Mouse (Mus musculus) C2C12 (cell line): ENCODE data around the gene Sdhd. TPM values are rescaled to one million over a fixed set of nuclear protein-coding genes. Genes with fewer than 3 reads are reported as not detected.

Source experiments
- H3K27me3 ChIP-seq: one replicate; pipeline ENCODE4 v1.6.1; 2011; ENCODE audit not compliant: control insufficient read depth, insufficient read depth, insufficient read length
- H3K36me3 ChIP-seq: one replicate; pipeline ENCODE4 v1.6.1; 2011; ENCODE audit not compliant: control insufficient read depth, insufficient read depth
- H3K4me3 ChIP-seq: one replicate; pipeline ENCODE4 v1.5.1; 2011; ENCODE audit warnings: mild to moderate bottlenecking, control low read depth; ENCODE audit not compliant: poor library complexity, insufficient read depth, severe bottlenecking
- H3K79me2 ChIP-seq: one replicate; pipeline ENCODE4 v1.6.1; 2011; ENCODE audit not compliant: control insufficient read depth, insufficient read depth
- H3K79me3 ChIP-seq: one replicate; pipeline ENCODE4 v1.6.1; 2011; ENCODE audit warnings: low read depth, control low read depth
- H3ac ChIP-seq: one replicate; pipeline ENCODE3; 2011; ENCODE audit warnings: low read depth; ENCODE audit not compliant: control insufficient read depth, insufficient read length
- CEBPB ChIP-seq: IDR thresholded peaks from one replicate; pipeline ENCODE4 v1.6.1; 2011; ENCODE audit warnings: low read depth, mild to moderate bottlenecking, control low read depth, moderate library complexity
- CTCF ChIP-seq: IDR thresholded peaks from one replicate; pipeline ENCODE4 v1.5.1; 2011; ENCODE audit not compliant: control insufficient read depth, insufficient read depth, insufficient read length
- FOSL1 ChIP-seq: IDR thresholded peaks from one replicate; pipeline ENCODE4 v1.8.0; 2011; ENCODE audit warnings: mild to moderate bottlenecking, low read length; ENCODE audit not compliant: poor library complexity, insufficient read depth, severe bottlenecking
- MAX ChIP-seq: IDR thresholded peaks from one replicate; pipeline ENCODE4 v1.6.1; 2011; ENCODE audit warnings: mild to moderate bottlenecking, control low read depth
- MYOD1 ChIP-seq: IDR thresholded peaks from one replicate; pipeline ENCODE4 v1.6.1; 2011; ENCODE audit warnings: low read depth; ENCODE audit not compliant: control insufficient read depth, insufficient read length
- MYOG ChIP-seq: IDR thresholded peaks from one replicate; pipeline ENCODE4 v1.6.1; 2011; ENCODE audit not compliant: control insufficient read depth, insufficient read length; ENCODE audit errors: extremely low read depth
- USF1 ChIP-seq: IDR thresholded peaks from one replicate; pipeline ENCODE4 v1.6.1; 2011; ENCODE audit warnings: low read depth, mild to moderate bottlenecking, control low read depth, moderate library complexity
- long read RNA-seq, 2 experiments: library from polyadenylated mRNA; unstranded; transcript quantifications; one replicate each; pipeline ENCODE4 v2.0.0; 2019 to 2020
- polyA plus RNA-seq: library from polyadenylated mRNA; unstranded; fragments of >200 nt; fragmentation: generic; extraction: Trizol; gene quantifications from one replicate; pipeline ENCODE4 v1.2.1, GENCODE M21; 2012; ENCODE audit warnings: missing spikeins

The Sdhd gene
- polyA plus RNA-seq = 244 TPM
- long read RNA-seq, experiment 1, transcript Sdhd-201 (4 exons, 1,231 nt) = major isoform, 160 of 173 reads
- long read RNA-seq, experiment 1, partial matches to known transcripts = 9 of 173 reads
- long read RNA-seq, experiment 1, other reads (novel, unspliced or antisense) = 4 of 173 reads
- long read RNA-seq, experiment 2, transcript Sdhd-201 (4 exons, 1,231 nt) = major isoform, 190 of 193 reads
- long read RNA-seq, experiment 2, partial matches to known transcripts = 1 of 193 reads
- long read RNA-seq, experiment 2, other reads (novel, unspliced or antisense) = 2 of 193 reads

GRCm38 (mm10) chr9:50603189-50603997, at the start of gene Sdhd, which contains the start of gene Timm8b:
Gene Sdhd, minus strand, starts transcription at chr9:50603812.
Gene Timm8b, plus strand, starts transcription at chr9:50603910.
- H3ac ChIP-seq = peak within 1 kb of the TSS; percentile 82
- peaks cover 59% of the 10 kb centered on the region for H3K36me3 ChIP-seq
- TF ChIP-seq FOSL1 = no peak
- TF ChIP-seq CEBPB = peak; percentile 63
- TF ChIP-seq MAX = peak; percentile 63
- TF ChIP-seq MYOD1 = no peak

GRCm38 (mm10) chr9:50650503-50650902, 46.9 kb upstream of the Sdhd start:
- TF ChIP-seq CTCF (no peak), MAX (no peak), USF1 (no peak), FOSL1 (no peak), CEBPB (no peak), MYOD1 (no peak), MYOG (no peak)
- peaks cover 80% of the 10 kb centered on the region for H3K36me3 ChIP-seq
- H3K4me3 ChIP-seq = no peak overlapping the region
- H3ac ChIP-seq = no peak overlapping the region
- no peaks in the 10 kb centered on the region for H3K79me2 ChIP-seq
- no peaks in the 10 kb centered on the region for H3K79me3 ChIP-seq
- no peaks in the 10 kb centered on the region for H3K27me3 ChIP-seq

More at GRCm38 (mm10) chr9:50603189-50603997, at the start of gene Sdhd, which contains the start of gene Timm8b:
- no peaks in the 10 kb centered on the region for H3K27me3 ChIP-seq
- peaks cover 57% of the 10 kb centered on the region for H3K79me3 ChIP-seq
- H3K4me3 ChIP-seq = peak within 1 kb of the TSS; percentile 86
- peaks cover 76% of the 10 kb centered on the region for H3K79me2 ChIP-seq

- Histone ChIP-seq H3K27me3 (no peaks in the 10 kb centered on the region), H3ac (no peak overlapping the region), H3K79me2 (no peaks in the 10 kb centered on the region), H3K79me3 (no peaks in the 10 kb centered on the region), H3K36me3 (peaks cover 92% of the 10 kb centered on the region), H3K4me3 (no peak overlapping the region)
- no peak for TF ChIP-seq MYOD1
- TF ChIP-seq USF1 = no peak
- no peak for TF ChIP-seq MAX
- TF ChIP-seq FOSL1 = no peak
- no peak for TF ChIP-seq CEBPB
- no peak for TF ChIP-seq CTCF
- no peak for TF ChIP-seq MYOG
Measured at GRCm38 (mm10) chr9:50646826-50647370, 43.3 kb upstream of the Sdhd start.

GRCm38 (mm10) chr9:50634270-50634669, 30.7 kb upstream of the Sdhd start:
- Histone ChIP-seq H3K36me3 (peaks cover 45% of the 10 kb centered on the region), H3K79me2 (no peaks in the 10 kb centered on the region)

GRCm38 (mm10) chr9:50633059-50633458, 29.4 kb upstream of the Sdhd start:
- TF ChIP-seq MAX = no peak
- TF ChIP-seq MYOG = no peak
- TF ChIP-seq CEBPB = no peak
- TF ChIP-seq CTCF = no peak
- H3K36me3 ChIP-seq = peaks cover 34% of the 10 kb centered on the region

More at GRCm38 (mm10) chr9:50634270-50634669, 30.7 kb upstream of the Sdhd start:
- no peak overlapping the region for H3ac ChIP-seq
- no peak for TF ChIP-seq CEBPB
- TF ChIP-seq CTCF = no peak
- TF ChIP-seq FOSL1 = no peak
- no peak for TF ChIP-seq MYOG
- TF ChIP-seq MYOD1 = no peak
- TF ChIP-seq MAX = no peak
- TF ChIP-seq USF1 = no peak
- H3K4me3 ChIP-seq = no peak overlapping the region
- H3K79me3 ChIP-seq = no peaks in the 10 kb centered on the region
- H3K27me3 ChIP-seq = no peaks in the 10 kb centered on the region

More at GRCm38 (mm10) chr9:50633059-50633458, 29.4 kb upstream of the Sdhd start:
- Histone ChIP-seq H3K27me3 (no peaks in the 10 kb centered on the region), H3K4me3 (no peak overlapping the region), H3K79me3 (no peaks in the 10 kb centered on the region), H3ac (no peak overlapping the region), H3K79me2 (no peaks in the 10 kb centered on the region)
